Mouse (Mus musculus): ENCODE measurements at regions not wholly inside any gene's neighbourhood (a gene's known extent, or its start where the extent isn't known, plus 50 kb on each side); places are given as distances from the start of the nearest gene placed in this dataset.
"Not testable (repeated sequence)": the region's sequence is repeated elsewhere in the genome, so short reads cannot be mapped to it uniquely, and the experiment has no call there.

DNA sequence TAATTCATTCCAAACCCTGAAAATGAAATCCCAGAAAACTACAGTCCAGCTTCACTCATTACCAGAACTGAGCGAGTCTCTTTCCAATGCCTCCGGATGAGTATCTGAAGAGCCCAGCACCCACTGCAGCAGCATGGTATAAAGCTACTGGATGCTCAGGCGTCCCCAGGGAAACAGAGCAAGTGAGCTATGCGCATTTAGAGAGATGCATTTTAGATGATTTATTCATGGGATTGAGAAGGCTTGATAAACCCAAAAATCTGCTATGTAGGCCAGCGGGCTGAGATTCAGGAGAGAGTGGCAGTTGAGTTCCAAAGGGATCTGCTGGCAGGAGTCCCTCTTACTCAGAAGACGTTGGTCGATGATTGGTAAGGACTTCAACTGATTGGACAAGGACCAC, 93.4 kb upstream of the Shb start:
- Histone ChIP-seq H3K36me3 (ENCODE audit: insufficient read depth, low read length) (no peaks in the 10 kb centered on the region), H3K27ac (ENCODE audit: low read length) (no peak overlapping the region), H3K9ac (replicated peaks; ENCODE audit: low read depth) (no peak overlapping the region), H3K4me2 (replicated peaks; ENCODE audit: low read depth, low read length) (no peak overlapping the region), H3K27me3 (replicated peaks; ENCODE audit: insufficient read depth, low read length) (no peaks in the 10 kb centered on the region), H3K4me3 (ENCODE audit: low read depth, low read length) (no peak overlapping the region), H3K9me3 (ENCODE audit: low read length) (no peaks in the 10 kb centered on the region), H3K4me1 (ENCODE audit: insufficient read depth, low read depth, low read length) (no peaks in the 10 kb centered on the region)
- DNase-seq (ENCODE audit: low spot score) (no peak), ATAC-seq (no peak)
- TF ChIP-seq EP300 (IDR thresholded peaks at IDR 0.05) (no peak), CTCF (IDR thresholded peaks at IDR 0.05) (no peak)
- WGBS = 89% methylated on average over 7 of the region's 7 CpGs

- TF ChIP-seq EP300 (IDR thresholded peaks at IDR 0.05) (no peak), CTCF (IDR thresholded peaks at IDR 0.05) (no peak; the same call in 1 of the 2 replicates)
- H3K27me3 ChIP-seq (replicated peaks; ENCODE audit: insufficient read depth, low read length) = no peaks in the 10 kb centered on the region
- 82% methylated on average over 5 of the region's 5 CpGs for WGBS
- no peak overlapping the region for H3K9ac ChIP-seq (replicated peaks; ENCODE audit: low read depth)
- no peaks in the 10 kb centered on the region for H3K4me1 ChIP-seq (ENCODE audit: insufficient read depth, low read depth, low read length)
- no peak overlapping the region for H3K4me3 ChIP-seq (ENCODE audit: low read depth, low read length)
- no peak overlapping the region for H3K4me2 ChIP-seq (replicated peaks; ENCODE audit: low read depth, low read length)
- no peaks in the 10 kb centered on the region for H3K9me3 ChIP-seq (ENCODE audit: low read length)
- no peak overlapping the region for H3K27ac ChIP-seq (ENCODE audit: low read length)
- no peaks in the 10 kb centered on the region for H3K36me3 ChIP-seq (ENCODE audit: insufficient read depth, low read length)
- no peak for ATAC-seq
- no peak for DNase-seq (ENCODE audit: low spot score)
Observed at GRCm38 (mm10) chr4:45622017-45622416, 89.7 kb upstream of the Shb start.

- 36% methylated on average over 3 of the region's 3 CpGs for WGBS
- ATAC-seq = no peak
- H3K36me3 ChIP-seq (ENCODE audit: insufficient read depth, low read length) = no peaks in the 10 kb centered on the region
- no peaks in the 10 kb centered on the region for H3K27me3 ChIP-seq (replicated peaks; ENCODE audit: insufficient read depth, low read length)
- TF ChIP-seq EP300 (IDR thresholded peaks at IDR 0.05) (no peak), CTCF (IDR thresholded peaks at IDR 0.05) (no peak)
- no peak for DNase-seq (ENCODE audit: low spot score)
- H3K27ac ChIP-seq (ENCODE audit: low read length) = no peak overlapping the region
- no peak overlapping the region for H3K4me2 ChIP-seq (replicated peaks; ENCODE audit: low read depth, low read length)
- H3K9ac ChIP-seq (replicated peaks; ENCODE audit: low read depth) = no peak overlapping the region
- H3K4me1 ChIP-seq (ENCODE audit: insufficient read depth, low read depth, low read length) = no peaks in the 10 kb centered on the region
- H3K4me3 ChIP-seq (ENCODE audit: low read depth, low read length) = no peak overlapping the region
- no peaks in the 10 kb centered on the region for H3K9me3 ChIP-seq (ENCODE audit: low read length)
Observed at GRCm38 (mm10) chr4:45617126-45617525, 84.9 kb upstream of the Shb start.

DNA sequence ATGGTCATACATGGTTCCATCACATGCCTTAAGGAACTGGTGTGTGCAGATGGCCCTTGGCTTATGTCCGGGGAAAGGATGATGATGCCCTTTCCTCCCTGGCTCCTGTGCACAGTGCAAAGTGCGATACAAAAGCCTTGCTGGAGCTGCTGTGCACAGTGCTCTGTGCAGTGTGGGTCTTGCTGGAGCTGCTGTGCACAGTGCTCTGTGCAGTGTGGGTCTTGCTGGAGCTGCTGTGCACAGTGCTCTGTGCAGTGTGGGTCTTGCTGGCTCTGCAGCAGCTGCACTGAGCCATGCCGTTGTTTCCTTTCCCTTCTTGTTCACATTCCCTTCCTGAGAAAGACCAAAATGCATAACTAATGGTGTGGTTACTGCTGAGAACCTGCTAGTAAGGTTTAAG, 81.2 kb upstream of the Shb start:
- WGBS = 70% methylated on average over 3 of the region's 3 CpGs
- H3K36me3 ChIP-seq (ENCODE audit: insufficient read depth, low read length); ATAC-seq; DNase-seq (ENCODE audit: low spot score); H3K9ac ChIP-seq (replicated peaks; ENCODE audit: low read depth); H3K4me3 ChIP-seq (ENCODE audit: low read depth, low read length); H3K9me3 ChIP-seq (ENCODE audit: low read length); H3K4me1 ChIP-seq (ENCODE audit: insufficient read depth, low read depth, low read length); H3K4me2 ChIP-seq (replicated peaks; ENCODE audit: low read depth, low read length); H3K27ac ChIP-seq (ENCODE audit: low read length); H3K27me3 ChIP-seq (replicated peaks; ENCODE audit: insufficient read depth, low read length): not testable (repeated sequence)

DNA sequence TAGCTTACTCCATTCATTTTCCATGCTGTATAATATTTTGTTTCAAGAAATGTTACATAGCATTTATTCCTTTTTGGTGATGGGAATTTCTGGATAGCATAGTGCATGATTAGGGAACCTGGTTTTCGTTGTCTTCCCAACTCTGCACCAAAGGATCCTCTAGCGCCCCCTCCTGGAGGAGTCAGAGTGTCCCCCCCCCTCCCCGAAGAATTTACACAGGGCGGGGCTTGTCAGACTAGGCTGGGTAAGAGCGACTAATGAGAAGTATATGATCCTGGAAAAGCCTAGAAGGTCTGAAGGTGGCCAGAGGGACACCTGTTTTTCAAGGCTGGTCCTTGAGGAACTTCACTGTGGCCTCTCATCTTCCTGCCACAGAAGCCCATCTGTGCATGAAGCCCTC, 79.9 kb upstream of the Shb start:
- 26% methylated on average over 5 of the region's 5 CpGs for WGBS
- DNase-seq (ENCODE audit: low spot score) = peak; percentile 57
- H3K27ac ChIP-seq (ENCODE audit: low read length) = no peak overlapping the region

GRCm38 (mm10) chr4:45610937-45611336, 78.7 kb upstream of the Shb start:
- 84% methylated on average over 5 of the region's 5 CpGs for WGBS
- no peaks in the 10 kb centered on the region for H3K27me3 ChIP-seq (replicated peaks; ENCODE audit: insufficient read depth, low read length)
- H3K9ac ChIP-seq (replicated peaks; ENCODE audit: low read depth) = no peak overlapping the region
- ATAC-seq = no peak
- H3K4me1 ChIP-seq (ENCODE audit: insufficient read depth, low read depth, low read length) = no peaks in the 10 kb centered on the region
- no peak overlapping the region for H3K4me2 ChIP-seq (replicated peaks; ENCODE audit: low read depth, low read length)
- no peak overlapping the region for H3K4me3 ChIP-seq (ENCODE audit: low read depth, low read length)
- no peaks in the 10 kb centered on the region for H3K36me3 ChIP-seq (ENCODE audit: insufficient read depth, low read length)
- no peak overlapping the region for H3K27ac ChIP-seq (ENCODE audit: low read length)
- no peak for DNase-seq (ENCODE audit: low spot score)
- TF ChIP-seq EP300 (IDR thresholded peaks at IDR 0.05) (no peak), CTCF (IDR thresholded peaks at IDR 0.05) (no peak)
- no peaks in the 10 kb centered on the region for H3K9me3 ChIP-seq (ENCODE audit: low read length)

More for the DNA sequence above, 79.9 kb upstream of the Shb start:
- Histone ChIP-seq H3K4me2 (replicated peaks; ENCODE audit: low read depth, low read length) (no peak overlapping the region), H3K4me1 (ENCODE audit: insufficient read depth, low read depth, low read length) (no peaks in the 10 kb centered on the region), H3K36me3 (ENCODE audit: insufficient read depth, low read length) (no peaks in the 10 kb centered on the region), H3K9ac (replicated peaks; ENCODE audit: low read depth) (no peak overlapping the region), H3K27me3 (replicated peaks; ENCODE audit: insufficient read depth, low read length) (no peaks in the 10 kb centered on the region), H3K4me3 (ENCODE audit: low read depth, low read length) (no peak overlapping the region), H3K9me3 (ENCODE audit: low read length) (no peaks in the 10 kb centered on the region)
- TF ChIP-seq EP300 (IDR thresholded peaks at IDR 0.05) (no peak), CTCF (IDR thresholded peaks at IDR 0.05) (peak; percentile 79)
- ATAC-seq = peak; percentile 74

- H3K9ac ChIP-seq (replicated peaks; ENCODE audit: low read depth) = no peak overlapping the region
- no peaks in the 10 kb centered on the region for H3K36me3 ChIP-seq (ENCODE audit: insufficient read depth, low read length)
- TF ChIP-seq CTCF (IDR thresholded peaks at IDR 0.05) (no peak), EP300 (IDR thresholded peaks at IDR 0.05) (no peak)
- no peak overlapping the region for H3K27ac ChIP-seq (ENCODE audit: low read length)
- no peak for ATAC-seq
- H3K4me1 ChIP-seq (ENCODE audit: insufficient read depth, low read depth, low read length) = no peaks in the 10 kb centered on the region
- no peaks in the 10 kb centered on the region for H3K9me3 ChIP-seq (ENCODE audit: low read length)
- DNase-seq (ENCODE audit: low spot score) = no peak
- no peaks in the 10 kb centered on the region for H3K27me3 ChIP-seq (replicated peaks; ENCODE audit: insufficient read depth, low read length)
- no peak overlapping the region for H3K4me3 ChIP-seq (ENCODE audit: low read depth, low read length)
- no peak overlapping the region for H3K4me2 ChIP-seq (replicated peaks; ENCODE audit: low read depth, low read length)
- WGBS = 31% methylated on average over 7 of the region's 7 CpGs
Observed at GRCm38 (mm10) chr4:45606578-45606977, 74.3 kb upstream of the Shb start.
